Mouse (Mus musculus): ENCODE results near the gene Aanat.
A peak's percentile ranks its signal among the peaks of the same experiment; 100 is the strongest.

Gene Aanat

GRCm38 (mm10) chr11:116611883-116612282 is 25.7 kb downstream of the Aanat start:
- no peak for DNase-seq

- no peak for DNase-seq
These were observed 26.3 kb downstream of the Aanat start for GRCm38 (mm10) chr11:116612554-116612953.

- DNase-seq = no peak
These were observed 27.0 kb downstream of the Aanat start for GRCm38 (mm10) chr11:116613234-116613633.

- peak; percentile 69 to 80 for DNase-seq
These were observed 29.7 kb downstream of the Aanat start for GRCm38 (mm10) chr11:116615735-116616437.

GRCm38 (mm10) chr11:116616438-116617118 is 30.3 kb downstream of the Aanat start:
- no peak for DNase-seq

- DNase-seq = no peak
These were observed 31.4 kb downstream of the Aanat start for GRCm38 (mm10) chr11:116617641-116618040.

- no peak for DNase-seq
These were observed 32.4 kb downstream of the Aanat start for GRCm38 (mm10) chr11:116618666-116619065.

- peak; percentile 82 to 87 for DNase-seq
These were observed 32.9 kb downstream of the Aanat start for GRCm38 (mm10) chr11:116619156-116619555.

- peak in 1 of 2 experiments; percentile 15 for DNase-seq
These were observed 33.3 kb downstream of the Aanat start for GRCm38 (mm10) chr11:116619561-116619960.

GRCm38 (mm10) chr11:116620073-116620472 is 33.8 kb downstream of the Aanat start:
- DNase-seq = no peak

GRCm38 (mm10) chr11:116620559-116621253 is 34.5 kb downstream of the Aanat start:
- no peak for DNase-seq

- peak; percentile 82 to 95 for DNase-seq
These were observed 35.0 kb downstream of the Aanat start for GRCm38 (mm10) chr11:116621258-116621704.

GRCm38 (mm10) chr11:116623281-116624124 is 37.3 kb downstream of the Aanat start:
- peak; percentile 45 to 74 for DNase-seq

- peak; percentile 88 to 90 for DNase-seq
These were observed 38.0 kb downstream of the Aanat start for GRCm38 (mm10) chr11:116624131-116624832.

- peak; percentile 70 to 73 for DNase-seq
These were observed 39.1 kb downstream of the Aanat start for GRCm38 (mm10) chr11:116625081-116626000.

GRCm38 (mm10) chr11:116626299-116627071 is 40.3 kb downstream of the Aanat start, which contains the start of gene Rhbdf2:
Rhbdf2 (minus strand) TSS chr11:116627019.
- DNase-seq = no peak

GRCm38 (mm10) chr11:116627072-116628020 is 41.1 kb downstream of the Aanat start:
- DNase-seq = peak; percentile 60 to 77

- peak; percentile 82 to 95 for DNase-seq
These were observed 42.5 kb downstream of the Aanat start for GRCm38 (mm10) chr11:116628712-116629111.

- no peak for DNase-seq
These were observed 43.2 kb downstream of the Aanat start for GRCm38 (mm10) chr11:116629472-116629871.
